Mouse (Mus musculus) spleen, postnatal 36 days (tissue): ENCODE data around the gene 1700028J19Rik.
"Not testable (repeated sequence)": the region's sequence is repeated elsewhere in the genome, so short reads cannot be mapped to it uniquely, and the experiment has no call there.

Experiments used
- DNase-seq, 2 experiments: peaks; one replicate each; pipeline ENCODE4 v3.0.0; 2022; ENCODE audit warnings: low spot score in 2 of 2, mixed read lengths in 1 of 2

Gene 1700028J19Rik

DNA sequence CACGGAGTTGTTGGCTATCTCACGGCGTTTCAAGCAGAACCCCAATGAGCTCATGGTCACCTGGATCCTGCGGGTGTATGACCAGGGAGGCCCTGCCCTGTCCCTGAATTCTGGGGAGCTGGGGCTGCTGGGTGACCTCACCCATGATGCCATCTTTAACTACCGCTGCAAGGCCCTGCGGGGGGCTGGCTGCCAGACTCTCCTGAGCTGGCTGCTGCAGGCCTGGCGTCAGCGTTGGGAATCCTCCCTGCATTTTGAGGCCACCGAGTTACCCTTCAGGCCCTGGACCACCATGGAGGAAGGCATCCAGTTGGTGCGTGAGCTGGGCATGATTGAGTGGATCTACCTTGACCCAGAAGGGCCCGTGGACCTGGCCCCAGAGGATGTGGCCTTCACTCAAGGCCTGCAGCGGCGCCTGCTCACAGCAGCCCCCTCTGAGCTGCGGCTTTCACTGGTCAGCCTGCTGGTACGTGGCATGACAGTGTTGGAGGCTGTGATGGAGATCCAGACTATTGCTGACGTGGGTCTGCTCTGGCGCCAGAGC lies 4.3 kb upstream of the 1700028J19Rik start:
- DNase-seq, result not testable (repeated sequence)

DNA sequence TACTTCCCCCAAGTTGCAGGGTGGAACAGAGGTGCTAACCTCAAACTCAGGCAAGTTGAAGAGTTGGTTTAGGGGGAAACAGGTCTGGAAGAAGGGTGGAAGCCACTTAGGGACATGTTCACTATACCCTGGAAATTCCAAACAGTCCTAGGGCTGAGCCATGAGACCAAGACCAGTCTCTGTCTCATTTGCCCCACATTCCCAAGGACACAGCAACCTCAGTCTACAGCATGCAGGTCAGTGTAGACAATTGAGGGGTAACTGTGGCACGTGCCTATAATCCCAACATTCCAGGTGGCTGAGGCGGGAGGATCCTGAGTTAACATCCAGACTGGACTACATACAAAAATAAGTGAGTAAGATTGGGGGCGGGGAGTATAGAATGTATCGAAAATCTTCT lies 2.8 kb upstream of the 1700028J19Rik start:
- DNase-seq, result no peak

DNA sequence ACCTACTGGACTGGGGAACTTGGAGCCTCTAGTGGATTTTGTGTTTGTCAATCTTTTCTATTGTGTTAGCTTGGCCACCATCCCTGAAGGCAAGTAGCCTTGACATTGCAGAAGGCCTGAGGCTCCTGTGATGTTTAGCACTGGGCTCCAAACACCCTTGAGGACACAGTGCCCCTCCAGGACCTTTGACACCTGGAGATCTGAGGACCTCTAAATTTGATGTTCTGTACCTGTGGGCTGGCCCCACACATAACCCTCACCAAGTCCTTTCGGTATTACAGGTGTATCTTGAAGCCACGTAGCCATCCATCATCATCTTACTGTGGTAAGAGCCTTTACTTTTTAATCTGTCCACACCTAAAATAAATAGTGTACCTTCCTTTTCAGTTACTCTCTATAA lies 1.5 kb upstream of the 1700028J19Rik start:
- DNase-seq, result no peak

DNA sequence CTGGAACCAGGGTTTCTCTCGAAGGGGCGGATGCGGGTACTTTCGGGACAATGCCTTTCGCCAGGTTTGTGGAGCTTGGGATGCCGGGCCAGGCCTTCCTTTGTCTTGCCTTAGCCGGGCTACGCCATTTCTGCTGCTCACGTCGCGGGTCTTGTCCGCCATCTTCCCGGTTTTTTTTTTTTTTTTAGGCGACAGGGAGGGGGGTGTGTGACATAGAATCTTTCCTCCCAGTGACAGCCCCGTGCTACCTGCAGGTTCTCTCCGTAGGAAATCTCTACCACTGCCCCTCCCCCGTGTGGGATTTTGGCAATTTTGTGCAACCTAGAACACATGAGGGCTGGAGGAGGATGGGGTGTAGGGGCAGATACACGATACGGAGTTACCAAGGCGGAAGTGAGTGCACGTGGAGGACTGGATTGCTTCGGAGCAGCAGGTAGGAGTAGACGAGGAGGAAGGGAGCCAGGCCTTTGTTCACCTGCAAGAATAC lies 532 bp upstream of the 1700028J19Rik start:
- peak; percentile 45 to 49 for DNase-seq

DNA sequence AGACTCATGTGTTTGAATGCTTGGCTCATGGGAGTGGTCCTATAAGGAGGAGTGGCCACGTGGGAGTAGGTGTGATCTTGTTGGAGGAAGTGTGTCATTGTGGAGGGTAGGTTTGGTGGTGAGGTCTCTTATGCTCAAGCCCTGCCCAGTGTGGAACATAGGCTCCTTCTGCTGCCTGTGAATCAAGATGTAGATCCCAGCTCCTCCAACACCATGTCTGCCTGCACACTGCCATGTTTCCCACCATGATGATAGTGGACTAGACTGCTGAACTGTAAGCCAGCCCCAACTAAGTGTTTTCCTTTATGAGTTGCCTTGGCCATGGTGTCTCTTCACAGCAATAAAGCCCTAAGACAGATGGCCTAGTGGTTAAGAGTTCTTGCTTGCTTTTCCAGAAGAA lies 2.4 kb downstream of the 1700028J19Rik start:
- DNase-seq, result no peak

DNA sequence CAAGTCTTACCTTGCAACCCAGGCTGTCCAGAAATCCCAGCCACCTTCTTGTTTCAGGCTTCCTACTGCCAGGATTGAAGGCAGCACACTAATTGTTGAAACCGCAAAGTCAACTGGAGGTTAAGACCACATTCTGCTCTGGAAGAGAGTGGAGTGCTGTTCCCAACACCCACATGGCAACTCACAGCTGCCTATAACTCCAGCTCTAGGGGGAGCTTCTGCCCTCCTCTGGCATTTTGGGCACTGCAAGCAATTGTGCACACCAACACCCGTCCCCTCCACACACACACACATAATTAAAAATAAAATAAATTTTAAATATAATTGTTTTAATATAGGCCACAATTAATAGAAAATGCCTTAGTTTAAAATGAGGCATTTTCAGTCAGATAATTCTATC lies 5.3 kb downstream of the 1700028J19Rik start:
- DNase-seq, result no peak

DNA sequence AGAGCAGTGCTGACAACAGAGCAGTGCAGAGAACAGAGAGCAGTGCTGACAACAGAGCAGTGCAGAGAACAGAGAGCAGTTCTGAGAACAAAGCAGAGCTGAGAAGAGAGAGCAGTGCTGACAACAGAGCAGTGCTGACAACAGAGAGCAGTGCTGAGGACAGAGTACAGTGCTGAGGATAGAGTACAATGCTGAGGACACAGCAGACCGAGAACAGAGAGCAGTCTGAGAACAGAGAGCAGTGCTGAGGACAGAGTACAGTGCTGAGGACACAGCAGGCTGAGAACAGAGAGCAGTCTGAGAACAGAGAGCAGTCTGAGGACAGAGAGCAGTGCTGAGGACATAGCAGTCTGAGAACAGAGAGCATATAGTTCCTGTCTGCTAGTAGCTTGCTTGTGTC lies 5.8 kb downstream of the 1700028J19Rik start:
- DNase-seq, result no peak

DNA sequence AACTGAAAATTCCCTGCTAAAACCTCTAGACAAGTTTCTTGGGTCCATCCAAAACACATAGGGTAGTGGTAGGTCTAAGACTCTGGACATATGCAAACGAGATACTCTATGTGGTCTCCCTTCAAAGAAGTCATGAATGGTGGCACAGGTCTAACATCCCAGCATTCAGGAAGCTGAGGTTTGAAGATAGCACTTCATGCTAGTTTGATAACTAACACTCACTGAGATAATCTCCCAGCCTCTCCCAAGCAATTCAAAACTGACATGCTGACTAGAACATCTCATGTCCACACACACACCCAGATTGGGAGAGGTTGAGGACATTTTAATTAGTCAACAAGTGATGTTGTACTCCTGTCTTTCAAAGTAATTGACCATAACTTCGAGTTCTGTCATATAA lies 6.6 kb downstream of the 1700028J19Rik start:
- DNase-seq, result no peak

DNA sequence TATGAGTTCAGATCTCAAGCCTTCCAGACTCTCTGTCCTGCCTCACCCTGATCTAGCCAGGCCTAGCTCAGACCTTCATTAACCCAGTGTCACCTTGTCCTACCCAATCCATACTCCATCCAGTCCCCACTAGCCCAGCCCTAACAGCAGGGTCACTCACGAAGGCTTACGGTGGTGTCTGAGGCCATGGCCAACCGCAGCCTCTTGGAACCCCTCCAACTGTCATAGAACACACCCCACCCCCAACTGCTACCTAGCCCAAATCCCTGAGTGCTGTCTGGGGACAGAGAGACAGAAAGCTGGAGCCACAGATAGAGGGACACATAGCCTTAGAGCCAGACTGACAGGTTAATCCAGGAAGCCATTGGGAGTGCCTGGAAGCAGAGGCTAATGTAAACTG lies 10.6 kb downstream of the 1700028J19Rik start, which contains the start of gene Gm36864:
Gm36864 (plus strand) TSS at position 269 of the 400 bp plus-strand sequence.
- no peak for DNase-seq

DNA sequence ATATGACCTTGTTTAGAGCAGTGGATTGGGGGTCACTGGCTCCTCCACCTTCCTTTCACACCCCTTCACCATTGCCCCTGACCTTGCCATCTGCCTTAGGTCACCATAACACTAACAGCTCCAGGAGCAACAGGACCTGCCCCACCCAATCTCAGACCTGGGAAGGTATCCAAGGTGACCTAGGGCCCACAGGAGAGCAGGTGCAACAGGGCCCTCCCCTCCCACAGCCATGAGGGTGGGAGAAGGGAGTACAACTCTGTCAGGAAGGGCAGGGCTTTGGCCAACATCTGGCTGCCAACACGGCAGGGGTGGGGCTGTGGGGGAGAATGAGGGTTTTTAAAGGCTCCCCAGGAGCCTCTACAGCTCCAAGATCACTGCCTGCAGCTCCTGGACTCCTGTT lies 21.4 kb downstream of the 1700028J19Rik start, which contains the start of gene Klk1:
Klk1 (plus strand) TSS at position 285 of the 400 bp plus-strand sequence.
- no peak for DNase-seq

DNA sequence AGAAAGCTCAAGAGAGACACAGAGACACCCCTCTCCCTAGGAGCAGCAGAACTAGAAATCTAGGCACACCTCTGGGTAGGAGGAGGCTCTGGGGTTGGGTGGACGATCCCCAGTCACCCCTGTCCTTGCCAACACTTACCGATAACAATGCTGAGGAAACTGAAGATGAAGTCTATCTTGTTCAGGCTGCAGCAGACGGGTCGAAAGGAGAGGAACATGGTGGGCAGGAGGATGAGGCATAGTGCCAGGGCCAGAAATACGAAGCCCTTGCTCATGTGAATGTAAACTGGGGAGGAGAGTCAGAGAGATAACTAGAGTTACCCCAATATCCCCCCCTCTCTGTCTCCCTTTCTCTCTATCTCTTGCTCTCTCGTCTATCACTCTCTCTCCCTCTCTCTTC lies 24.2 kb downstream of the 1700028J19Rik start:
- DNase-seq, result not testable (repeated sequence)

DNA sequence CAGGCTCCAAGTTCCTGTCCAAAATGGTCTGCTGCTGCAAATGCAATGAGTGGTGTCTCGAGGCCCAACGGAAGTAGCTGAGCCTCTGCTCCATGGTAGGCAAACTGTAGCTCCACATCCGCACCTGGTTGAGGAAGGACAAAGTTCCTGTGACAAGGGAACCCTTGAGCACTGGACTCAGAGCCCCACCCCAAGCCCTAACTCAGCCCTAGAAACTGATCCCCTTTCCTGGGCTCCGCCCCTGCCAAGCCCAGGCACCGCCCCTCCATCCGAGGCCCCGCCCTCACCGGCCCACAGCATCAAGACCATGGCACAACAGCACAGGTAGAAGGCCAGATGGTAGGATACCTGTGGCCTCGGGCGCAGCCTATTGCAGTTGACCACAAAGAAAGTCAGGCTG lies 24.9 kb downstream of the 1700028J19Rik start:
- not testable (repeated sequence) for DNase-seq

DNA sequence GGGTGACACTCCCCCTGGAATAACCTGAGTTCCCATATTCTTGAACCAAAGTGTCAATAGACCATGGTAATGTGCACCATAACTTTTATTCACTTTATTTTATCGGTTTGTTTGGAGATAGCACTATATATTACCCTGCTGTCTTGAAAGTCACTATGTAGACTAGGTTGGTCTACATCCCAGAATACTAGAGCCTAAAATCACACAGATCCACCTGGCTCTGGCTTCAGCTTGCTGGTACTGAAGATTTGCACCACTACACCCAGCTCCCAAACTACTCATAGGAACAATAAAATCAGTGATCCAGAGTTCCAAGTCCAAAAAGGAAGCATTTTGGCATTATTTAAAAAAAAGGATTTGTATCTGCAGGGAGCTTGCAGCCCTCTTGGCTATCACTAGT lies 30.9 kb downstream of the 1700028J19Rik start, which contains the start of gene Klk1b5:
Klk1b5 (plus strand) TSS at position 301 of the 400 bp plus-strand sequence.
- DNase-seq, result no peak

DNA sequence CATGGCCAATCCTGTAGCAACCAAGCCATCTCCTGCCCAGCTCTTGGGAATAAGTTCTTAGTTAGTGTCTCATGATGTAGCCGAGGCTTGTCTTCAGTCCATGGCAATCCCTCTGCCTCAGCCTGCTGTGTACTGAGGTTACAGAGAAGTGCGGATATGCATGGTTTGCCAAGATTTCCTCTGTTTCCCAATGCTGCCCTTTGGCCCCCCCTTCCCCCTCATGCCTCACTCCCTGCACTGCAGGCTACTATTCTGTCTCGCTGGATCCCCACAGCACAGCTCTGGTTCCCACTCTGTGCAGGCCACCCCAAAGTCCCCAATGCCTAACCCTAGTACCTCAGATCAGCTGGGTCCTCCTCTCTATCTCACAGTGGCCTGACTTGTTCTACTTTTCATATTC lies 38.2 kb downstream of the 1700028J19Rik start:
- no peak for DNase-seq

DNA sequence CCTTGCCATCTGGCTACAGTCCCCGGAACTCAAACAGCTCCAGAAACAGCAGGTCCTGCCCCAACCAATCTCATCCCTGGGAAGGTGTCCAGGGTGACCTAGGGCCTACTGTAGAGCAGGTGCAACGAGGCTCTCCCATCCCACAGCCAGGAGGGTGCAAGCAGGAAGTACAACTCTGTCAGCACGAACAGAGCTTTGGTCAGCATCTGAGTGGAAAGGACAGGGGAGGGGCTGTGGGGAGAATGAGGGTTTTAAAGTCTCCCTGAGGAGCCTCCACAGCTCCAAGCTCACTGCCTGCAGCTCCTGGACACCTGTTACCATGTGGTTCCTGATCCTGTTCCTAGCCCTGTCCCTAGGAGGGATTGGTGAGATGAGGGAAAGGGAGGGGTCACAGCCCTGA lies 39.4 kb downstream of the 1700028J19Rik start, which contains the start of gene Klk1b4:
Klk1b4 (plus strand) TSS at position 301 of the 400 bp plus-strand sequence.
- not testable (repeated sequence) for DNase-seq

DNA sequence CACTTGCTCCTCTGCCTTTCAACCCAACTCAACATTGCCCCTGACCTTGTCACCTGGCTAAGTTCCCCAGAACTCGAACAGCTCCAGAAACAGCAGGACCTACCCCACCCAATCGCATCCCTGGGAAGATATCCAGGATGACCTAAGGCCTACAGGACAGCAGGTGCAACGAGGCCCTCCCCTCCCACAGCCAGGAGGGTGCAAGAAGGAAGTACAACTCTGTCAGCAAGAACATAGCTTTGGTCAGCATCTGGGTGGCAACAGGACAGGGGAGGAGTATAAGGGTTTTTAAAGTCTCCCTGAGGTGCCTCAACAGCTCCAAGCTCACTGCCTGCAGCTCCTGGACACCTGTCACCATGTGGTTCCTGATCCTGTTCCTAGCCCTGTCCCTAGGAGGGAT lies 48.6 kb downstream of the 1700028J19Rik start, which contains the start of gene Klk1b3:
Klk1b3 (plus strand) TSS at position 301 of the 400 bp plus-strand sequence.
- no peak for DNase-seq

DNA sequence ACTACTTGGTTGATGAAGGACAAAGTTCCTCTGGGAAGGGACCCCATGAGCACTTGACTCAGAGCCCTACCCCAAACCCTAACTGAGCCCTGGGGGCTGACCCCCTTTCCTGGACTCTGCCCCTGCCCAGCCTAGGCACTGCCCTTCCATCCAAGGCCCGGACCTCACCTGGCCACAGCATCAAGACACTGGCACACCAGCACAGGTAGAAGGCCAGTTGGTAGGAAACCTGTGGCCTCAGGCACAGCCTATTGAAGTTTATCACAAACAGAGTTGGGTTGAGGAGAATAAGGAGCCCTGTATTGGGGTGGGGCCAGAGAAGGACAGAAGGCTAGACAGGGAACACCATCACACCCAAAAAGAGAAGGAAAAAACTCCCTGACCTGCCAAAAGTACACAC lies 53.0 kb downstream of the 1700028J19Rik start:
- DNase-seq, result not testable (repeated sequence)

DNA sequence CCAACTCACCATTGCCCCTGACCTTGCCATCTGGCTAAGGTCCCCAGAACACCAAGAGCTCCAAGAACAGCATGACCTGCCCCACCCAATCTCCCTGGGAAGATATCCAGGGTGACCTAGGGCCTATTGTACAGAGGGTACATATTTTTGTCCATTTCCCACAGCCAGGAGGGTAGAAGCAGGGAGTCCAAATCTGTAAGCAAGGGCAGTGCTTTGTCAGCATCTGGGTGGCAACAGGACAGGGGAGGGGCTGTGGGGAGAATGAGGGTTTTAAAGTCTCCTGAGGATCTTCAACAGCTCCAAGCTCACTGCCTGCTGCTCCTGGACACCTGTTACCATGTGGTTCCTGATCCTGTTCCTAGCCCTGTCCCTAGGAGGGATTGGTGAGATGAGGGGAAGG lies 58.6 kb downstream of the 1700028J19Rik start, which contains the start of gene Klk1b24:
Klk1b24 (plus strand) TSS at position 301 of the 400 bp plus-strand sequence.
- DNase-seq, result not testable (repeated sequence)

DNA sequence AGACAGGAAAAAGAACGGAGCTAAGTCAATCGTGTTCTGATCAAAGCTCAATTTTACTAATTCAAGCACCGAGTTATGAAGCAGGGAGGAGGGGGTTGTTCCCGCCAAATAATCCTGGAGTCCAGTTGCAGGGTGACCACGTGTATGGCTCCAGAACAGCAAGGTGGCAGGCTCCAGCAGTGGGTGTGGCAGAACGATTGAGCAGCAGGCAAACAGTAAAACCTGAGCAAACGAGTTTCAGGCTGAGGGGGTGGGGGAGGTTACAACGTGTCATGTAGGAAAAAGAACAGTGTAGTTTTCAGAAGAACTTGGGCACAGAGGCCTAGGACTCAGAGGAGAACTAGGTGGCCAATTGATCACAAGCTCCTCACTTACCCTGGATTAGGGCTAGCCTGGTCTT lies 60.0 kb downstream of the 1700028J19Rik start:
- DNase-seq, result not testable (repeated sequence)
